Mouse (Mus musculus) testis, postnatal 10 days (tissue): ENCODE measurements at regions not wholly inside any gene's neighbourhood (a gene's known extent, or its start where the extent isn't known, plus 50 kb on each side); places are given as distances from the start of the nearest gene placed in this dataset.
"Not testable (repeated sequence)": the region's sequence is repeated elsewhere in the genome, so short reads cannot be mapped to it uniquely, and the experiment has no call there.

Experiments used
- DNase-seq: peaks from one replicate; pipeline ENCODE4 v3.0.0; 2021; ENCODE audit warnings: low spot score

DNA sequence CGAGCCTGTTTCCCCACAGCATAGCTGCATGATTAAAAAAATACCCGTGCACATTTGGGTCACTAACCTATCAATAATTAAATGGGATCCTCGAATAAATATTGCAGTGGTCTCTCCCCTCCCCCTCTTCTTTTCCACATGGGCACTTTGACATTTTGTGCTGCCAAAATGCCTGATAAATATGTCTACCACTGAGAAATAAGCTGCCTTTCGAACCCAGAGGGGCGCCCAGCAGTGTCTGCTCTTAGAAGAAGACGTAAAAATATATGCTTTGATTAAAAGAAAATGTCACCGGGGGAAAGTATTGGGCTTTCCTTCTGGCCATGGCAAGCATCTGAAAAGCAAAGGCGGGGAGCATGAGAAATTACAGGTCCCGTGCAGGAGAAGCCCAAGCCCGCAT lies 152.6 kb upstream of the Frmd4a start:
- DNase-seq, result no peak

- not testable (repeated sequence) for DNase-seq
Observed at GRCm38 (mm10) chr2:3866736-3867135, 150.8 kb upstream of the Frmd4a start.

- no peak for DNase-seq
Observed at GRCm38 (mm10) chr2:3869701-3870100, 147.8 kb upstream of the Frmd4a start.

DNA sequence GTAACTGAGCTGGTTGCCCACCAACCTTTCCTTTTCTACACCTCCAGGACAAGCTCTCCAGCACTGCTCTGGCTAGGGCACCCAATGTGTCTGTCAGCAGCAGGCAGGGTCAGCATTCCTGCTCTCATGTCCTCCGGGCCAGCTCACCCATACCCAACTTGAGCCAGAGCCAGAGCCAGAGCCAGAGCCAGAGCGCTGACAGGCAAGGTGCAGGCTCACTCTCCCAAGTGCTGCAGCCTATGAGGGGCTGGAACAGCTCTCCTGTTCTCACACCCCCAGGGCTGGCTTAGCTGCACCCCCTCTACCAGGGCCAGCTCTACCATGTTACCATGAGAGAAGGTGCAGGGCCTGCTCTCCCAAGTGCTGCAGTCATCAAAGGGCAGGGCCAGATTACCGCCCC lies 145.8 kb upstream of the Frmd4a start:
- no peak for DNase-seq

- no peak for DNase-seq
Observed at GRCm38 (mm10) chr2:3887000-3887399, 130.5 kb upstream of the Frmd4a start.

DNA sequence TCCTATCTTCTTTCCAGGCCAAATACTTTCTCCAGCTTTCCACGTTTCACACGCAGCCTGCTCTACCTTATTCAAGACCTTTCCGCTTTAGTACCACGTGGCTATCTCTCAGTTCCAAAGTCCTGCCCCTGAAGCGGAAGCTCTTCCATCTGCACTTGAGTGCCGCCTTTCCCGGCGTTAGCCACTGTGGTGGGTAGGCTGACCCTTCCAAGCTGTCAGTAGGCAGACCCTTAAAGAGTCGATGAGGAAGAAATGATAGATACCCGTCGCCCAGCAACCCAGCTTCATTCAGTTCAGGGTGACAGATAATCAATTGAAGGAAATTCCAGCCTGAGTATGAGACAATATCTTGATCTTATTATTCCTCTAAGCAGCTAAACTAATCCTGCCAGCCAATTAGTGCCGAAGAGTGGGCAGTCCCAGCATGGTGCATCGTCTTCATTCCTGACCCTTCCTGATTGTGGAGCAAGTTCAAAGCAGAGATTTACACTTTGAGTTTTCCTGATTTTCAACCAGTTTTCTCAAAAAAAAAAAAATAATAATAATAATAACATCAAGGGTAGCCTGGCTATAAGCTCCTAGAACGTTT lies 129.6 kb upstream of the Frmd4a start:
- DNase-seq, result no peak

DNA sequence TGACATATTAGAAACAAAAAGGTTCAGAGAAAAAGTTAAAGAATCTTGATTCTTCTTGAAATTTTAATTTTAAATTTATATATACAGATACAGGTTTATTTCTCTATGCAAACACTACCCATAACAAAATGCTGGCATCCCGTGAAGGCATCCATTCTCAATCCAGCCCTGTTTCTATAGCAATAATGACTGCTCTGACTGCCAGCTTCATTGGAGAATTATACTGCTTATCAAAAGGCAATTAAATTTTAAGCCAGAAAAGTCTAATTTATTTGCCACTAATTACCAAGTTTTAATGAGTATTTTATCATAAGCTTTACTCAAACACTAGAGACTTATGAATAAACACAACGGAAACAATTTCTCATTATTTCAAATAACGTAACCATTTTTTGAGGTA lies 128.1 kb upstream of the Frmd4a start:
- DNase-seq, result no peak

GRCm38 (mm10) chr2:3890462-3890861 lies 127.1 kb upstream of the Frmd4a start:
- DNase-seq, result no peak

- DNase-seq, result no peak
Observed at GRCm38 (mm10) chr2:3907026-3907425, 110.5 kb upstream of the Frmd4a start.

GRCm38 (mm10) chr2:3908192-3908591 lies 109.3 kb upstream of the Frmd4a start:
- DNase-seq, result no peak

GRCm38 (mm10) chr2:3910086-3910891 lies 107.2 kb upstream of the Frmd4a start:
- DNase-seq, result no peak

DNA sequence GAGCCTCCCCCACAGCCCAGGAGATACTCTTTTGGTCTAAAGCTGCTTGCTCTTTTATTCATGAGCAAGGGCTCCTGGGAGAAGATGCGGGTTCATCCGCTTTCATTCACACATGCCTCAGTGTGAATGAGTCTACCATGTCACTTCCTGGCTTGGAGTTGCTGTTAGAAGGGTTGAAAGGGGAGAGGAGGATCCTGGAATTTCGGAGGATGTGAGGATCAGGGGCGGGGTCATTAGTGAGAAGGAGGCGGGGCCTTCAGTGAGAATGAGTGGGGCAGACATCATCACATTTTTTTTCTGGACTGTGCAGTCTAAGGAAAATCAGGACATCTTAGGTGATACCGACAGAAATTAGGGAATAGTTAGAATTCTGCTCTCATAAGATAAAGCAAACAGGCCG lies 102.4 kb upstream of the Frmd4a start:
- no peak for DNase-seq

DNA sequence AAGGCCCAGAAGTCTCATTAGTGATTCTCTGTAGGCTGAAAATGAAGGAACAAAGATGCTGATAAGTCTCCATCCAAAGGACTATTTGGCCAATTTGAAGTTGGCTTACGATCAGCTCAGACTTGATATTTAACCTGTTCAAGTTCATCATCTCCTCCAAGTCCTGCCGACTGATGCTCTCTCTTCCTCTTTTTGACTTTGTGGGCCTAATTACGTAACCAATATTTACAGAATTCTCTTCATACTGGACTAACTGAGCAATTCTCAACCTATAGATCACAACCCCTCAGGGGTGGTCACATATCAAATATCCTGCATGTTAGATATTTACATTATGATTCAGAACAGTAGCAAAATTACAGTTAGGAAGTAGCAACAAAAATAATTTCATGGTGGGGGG lies 101.2 kb upstream of the Frmd4a start:
- DNase-seq, result no peak

GRCm38 (mm10) chr2:3918156-3918555 lies 99.4 kb upstream of the Frmd4a start:
- no peak for DNase-seq

- no peak for DNase-seq
Observed at GRCm38 (mm10) chr2:3919893-3920292, 97.6 kb upstream of the Frmd4a start.

DNA sequence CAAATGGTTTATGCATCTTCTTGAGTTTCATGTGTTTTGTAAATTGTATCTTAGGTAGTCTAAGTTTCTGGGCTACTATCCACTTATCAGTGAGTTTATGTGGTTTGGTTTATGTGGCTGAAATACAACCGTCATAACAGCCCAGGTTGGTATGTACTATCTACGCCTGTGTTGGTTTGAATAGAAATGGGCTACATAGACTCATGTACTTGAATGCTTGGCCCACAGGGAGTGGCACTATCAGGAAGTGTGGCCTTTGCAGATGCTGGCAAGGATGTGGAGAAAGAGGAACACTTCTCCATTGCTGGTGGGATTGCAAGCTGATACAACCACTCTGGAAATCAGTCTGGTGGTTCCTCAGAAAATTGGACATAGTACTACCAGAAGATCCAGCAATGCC lies 96.4 kb upstream of the Frmd4a start:
- DNase-seq, result not testable (repeated sequence)

GRCm38 (mm10) chr2:3922739-3923138 lies 94.8 kb upstream of the Frmd4a start:
- DNase-seq, result no peak

DNA sequence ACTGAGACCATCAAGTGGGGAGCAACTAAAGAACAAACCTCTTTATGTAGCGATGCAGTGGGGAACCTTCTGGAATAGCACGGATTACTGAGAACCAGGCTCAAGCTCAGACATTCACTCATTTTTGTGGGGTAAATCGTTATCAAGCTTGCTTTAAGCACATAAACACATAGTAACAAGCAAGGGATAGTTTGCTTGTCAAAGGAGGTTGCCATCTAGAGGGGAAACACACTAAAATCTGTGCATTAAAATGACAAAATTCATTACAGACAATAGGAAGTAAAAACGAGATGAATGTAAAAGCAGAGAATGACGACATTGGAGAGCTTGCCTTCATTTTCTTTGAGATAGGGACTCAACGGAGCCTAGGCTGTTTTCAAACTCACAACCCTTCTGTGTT lies 92.8 kb upstream of the Frmd4a start:
- no peak for DNase-seq

DNA sequence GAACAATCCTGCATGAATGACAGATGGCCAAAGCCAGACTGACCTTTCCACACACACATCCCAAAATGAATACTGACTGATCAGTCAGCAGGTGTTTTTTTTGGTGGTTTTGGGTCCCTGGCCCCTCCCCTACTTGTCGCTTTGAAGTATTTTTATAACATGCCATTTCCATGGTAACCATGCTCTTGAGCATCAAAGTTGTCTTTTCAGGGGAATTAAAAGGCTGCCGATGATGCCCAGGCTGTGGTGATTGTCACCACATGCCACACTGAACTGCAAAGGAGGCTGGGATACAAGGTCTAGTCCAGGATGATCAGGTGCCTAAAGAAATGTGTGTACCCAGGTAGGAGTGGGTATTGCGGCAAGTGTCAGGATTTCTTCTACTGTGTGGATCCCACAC lies 92.3 kb upstream of the Frmd4a start:
- DNase-seq, result no peak

GRCm38 (mm10) chr2:3926129-3926528 lies 91.4 kb upstream of the Frmd4a start:
- no peak for DNase-seq

- no peak for DNase-seq
Observed at GRCm38 (mm10) chr2:3927141-3927810, 90.2 kb upstream of the Frmd4a start.

DNA sequence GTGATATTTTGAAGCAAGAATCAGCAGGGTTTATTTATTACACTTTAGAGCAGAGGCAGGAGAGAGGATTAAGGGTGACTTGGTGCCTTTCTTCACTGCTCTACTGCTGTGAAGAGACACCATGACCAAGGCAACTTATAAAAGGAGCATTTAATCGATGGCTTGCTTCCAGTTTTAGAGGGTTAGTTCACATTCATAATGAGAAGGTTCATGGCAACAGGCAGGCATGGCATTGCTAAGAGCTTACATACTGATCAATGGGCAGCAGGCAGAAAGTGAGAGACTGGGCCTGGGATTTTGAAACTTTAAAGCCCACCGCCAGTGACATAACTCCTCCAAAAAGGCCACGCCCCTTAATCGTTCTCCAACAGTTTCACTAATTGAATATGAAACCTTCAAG lies 89.7 kb upstream of the Frmd4a start:
- DNase-seq, result no peak

DNA sequence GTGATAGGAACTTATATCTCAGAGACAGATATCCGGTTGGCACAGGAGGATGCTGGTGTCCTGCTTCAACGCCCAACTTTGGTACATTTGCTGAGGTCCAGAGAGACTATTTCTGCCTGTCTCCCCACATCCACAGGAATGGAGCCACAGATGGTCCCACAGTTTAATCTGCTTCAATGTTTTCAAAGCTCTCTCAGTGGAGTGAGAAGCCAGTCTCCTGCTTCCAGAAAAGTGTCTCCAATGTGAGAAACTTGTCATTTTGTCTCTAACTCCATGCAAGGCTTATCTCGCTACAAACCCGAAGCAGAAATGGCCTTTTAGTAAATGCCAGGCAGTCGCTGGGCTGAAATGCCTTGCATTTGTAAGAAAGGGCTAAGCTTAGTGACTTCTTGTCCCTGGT lies 86.9 kb upstream of the Frmd4a start:
- DNase-seq, result no peak
